Mouse (Mus musculus) stomach, postnatal 0 days (tissue): Measurements from ENCODE around the gene Os9.

Source experiments
- CTCF ChIP-seq: IDR thresholded peaks from 2 replicates; pipeline ENCODE4 v1.5.1; 2016; ENCODE audit warnings: antibody characterized with exemption, low read depth, mild to moderate bottlenecking, moderate library complexity
- EP300 ChIP-seq: optimal IDR thresholded peaks from 2 replicates; pipeline ENCODE3; 2016; ENCODE audit warnings: antibody characterized with exemption

- TF ChIP-seq CTCF (no peak), EP300 (no peak)
These were observed 20.5 kb downstream of the Os9 start for GRCm38 (mm10) chr10:127100414-127100813.
